Mouse (Mus musculus) CD4-positive, CD25-positive, alpha-beta regulatory T cell, adult 2 months (primary cell): ENCODE measurements around the gene Zup1.
A peak's percentile ranks its signal among the peaks of the same experiment; 100 is the strongest.
"Not testable (repeated sequence)": the region's sequence is repeated elsewhere in the genome, so short reads cannot be mapped to it uniquely, and the experiment has no call there.

Experiments
- DNase-seq: peaks from one replicate; pipeline ENCODE4 v3.0.0-alpha.2; 2012; ENCODE audit warnings: low read depth, low spot score

The Zup1 gene

DNA sequence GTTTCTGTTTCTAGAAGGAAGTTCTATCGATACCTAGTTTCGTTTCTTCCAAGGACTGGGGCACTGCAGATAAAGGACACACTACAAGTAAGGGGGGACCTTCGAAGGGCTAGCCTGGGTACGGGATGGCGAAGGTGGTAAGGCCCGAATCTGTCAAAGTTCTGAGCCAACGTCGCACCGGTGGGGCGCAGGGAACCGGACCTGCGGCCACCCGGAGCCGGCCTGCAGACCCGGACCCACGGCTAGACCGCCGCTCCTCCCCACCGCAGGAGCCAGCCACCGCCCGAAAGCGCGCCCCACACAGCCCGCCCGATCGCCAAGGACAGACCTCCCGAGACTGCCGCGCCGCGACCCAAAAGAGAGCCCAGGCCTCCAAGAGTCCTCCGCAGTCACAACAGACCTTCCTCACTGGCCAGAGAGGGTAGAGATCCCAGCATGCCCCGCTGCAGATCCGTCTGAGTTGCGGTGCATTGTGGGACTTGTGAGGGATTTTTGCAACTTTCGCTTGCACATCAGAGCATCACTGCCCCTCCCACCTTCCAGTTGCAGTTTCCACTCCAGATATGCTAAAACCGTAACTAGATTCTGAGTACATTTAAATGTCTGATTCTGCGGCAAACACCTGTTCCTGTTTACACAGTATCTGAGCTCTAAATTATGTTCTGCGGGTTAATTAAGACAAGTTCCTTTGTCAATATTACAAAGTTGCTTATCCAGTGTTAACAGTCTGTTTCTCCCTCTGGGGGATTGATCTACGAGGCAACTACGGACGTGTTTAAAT lies at the start of gene Zup1:
TSS of gene Zup1 (minus strand) at position 467 of the 781 bp plus-strand sequence.
- peak; percentile 94 for DNase-seq

DNA sequence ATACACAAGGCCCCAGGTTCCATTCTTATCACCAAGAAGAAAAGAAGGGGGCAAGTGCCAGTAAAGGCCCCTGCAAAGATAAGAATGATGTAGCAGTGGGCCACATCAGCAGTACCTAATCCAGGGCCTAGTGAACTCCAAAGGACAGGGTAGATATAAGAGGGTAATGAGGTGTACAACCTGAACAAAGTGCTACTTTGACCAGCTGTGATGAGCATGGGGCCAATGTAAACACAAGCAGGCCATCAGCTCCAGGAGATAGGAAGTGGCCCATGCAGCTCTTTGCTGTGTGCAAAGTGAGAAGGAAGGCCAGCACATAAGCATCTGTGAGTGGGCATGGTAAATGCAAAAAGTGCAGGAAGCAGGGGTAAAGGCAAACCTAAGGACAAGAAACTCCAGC lies 47.3 kb upstream of the Zup1 start:
- DNase-seq = no peak

DNA sequence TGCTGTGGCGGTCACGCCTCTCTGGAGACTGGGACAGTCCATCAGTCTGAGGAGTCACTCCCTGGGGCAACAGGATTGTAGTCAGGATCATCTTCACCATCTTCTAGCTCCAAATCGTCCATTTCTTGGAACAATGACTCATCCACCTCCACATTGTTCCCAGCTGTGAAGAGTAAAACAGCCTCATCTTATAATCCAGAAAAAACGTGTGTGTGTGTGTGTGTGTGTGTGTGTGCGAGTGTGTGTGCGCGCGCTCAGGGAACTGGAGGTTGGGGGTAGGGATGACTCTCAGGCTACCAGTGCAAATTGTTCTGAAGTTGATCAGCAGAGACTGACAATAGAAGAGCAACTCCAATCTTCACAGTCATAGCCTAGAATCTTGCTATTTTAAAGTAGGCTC lies 45.6 kb upstream of the Zup1 start:
- not testable (repeated sequence) for DNase-seq

- peak; percentile 93 for DNase-seq
Observed at GRCm38 (mm10) chr10:33986771-33987170, 35.7 kb upstream of the Zup1 start.

GRCm38 (mm10) chr10:33974781-33975494 lies 23.9 kb upstream of the Zup1 start:
- DNase-seq = no peak

DNA sequence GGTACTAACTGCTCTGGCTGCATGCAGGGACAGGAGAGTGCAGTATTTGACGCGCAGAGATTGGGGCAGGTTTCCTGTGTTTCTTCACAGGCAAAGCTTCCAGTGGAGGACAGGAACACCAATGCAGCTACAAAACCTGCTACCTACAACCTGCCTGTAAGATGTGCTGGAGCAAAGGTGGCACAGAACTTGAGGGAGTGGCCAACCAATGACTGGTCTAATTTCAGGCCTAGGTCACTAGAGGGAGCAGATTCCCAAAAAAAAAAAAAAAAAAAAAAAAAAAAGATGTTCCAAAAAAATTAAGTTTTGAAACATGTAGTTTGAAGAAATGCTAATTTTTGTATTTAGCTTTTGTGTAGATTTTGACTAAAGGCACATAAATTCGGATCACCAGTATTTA lies 1.4 kb upstream of the Zup1 start:
- no peak for DNase-seq

- DNase-seq = no peak
Observed at GRCm38 (mm10) chr10:33946336-33946735, 4.7 kb downstream of the Zup1 start.

- DNase-seq = no peak
Observed at GRCm38 (mm10) chr10:33945390-33945789, 5.7 kb downstream of the Zup1 start.

- DNase-seq = no peak
Observed at GRCm38 (mm10) chr10:33940702-33941101, 10.4 kb downstream of the Zup1 start.

DNA sequence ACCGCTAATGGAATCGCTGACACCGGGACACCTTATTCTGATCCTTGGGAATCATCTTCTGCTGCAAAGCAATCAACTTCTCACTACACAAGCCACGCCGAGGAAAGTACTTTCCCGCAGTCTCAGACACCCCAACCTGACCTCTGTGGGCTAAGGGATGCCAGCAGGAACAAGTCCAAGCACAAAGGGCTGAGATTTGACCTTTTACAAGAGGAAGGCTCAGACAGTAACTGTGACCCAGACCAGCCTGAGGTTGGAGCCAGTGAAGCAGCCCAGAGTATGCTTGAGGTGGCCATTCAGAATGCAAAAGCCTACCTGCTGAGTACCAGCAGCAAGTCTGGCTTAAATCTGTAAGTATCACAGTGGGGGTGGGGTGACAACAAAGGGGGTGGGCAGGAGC lies 45.6 kb downstream of the Zup1 start:
- no peak for DNase-seq

GRCm38 (mm10) chr10:33904530-33905481 lies 46.3 kb downstream of the Zup1 start, which contains the start of gene Rsph4a:
TSS of gene Rsph4a (plus strand) at chr10:33905111.
- peak; percentile 37 for DNase-seq

GRCm38 (mm10) chr10:33901520-33901919 lies 49.5 kb downstream of the Zup1 start:
- DNase-seq = not testable (repeated sequence)

GRCm38 (mm10) chr10:33882411-33882810 lies 68.7 kb downstream of the Zup1 start:
- DNase-seq = not testable (repeated sequence)

GRCm38 (mm10) chr10:33872672-33873398 lies 78.2 kb downstream of the Zup1 start:
- DNase-seq = no peak

- no peak for DNase-seq
Observed at GRCm38 (mm10) chr10:33870441-33870840, 80.6 kb downstream of the Zup1 start.
